Mouse (Mus musculus) ES-Bruce4 (cell line): ENCODE measurements around the gene Nelfcd.

Experiments
- CTCF ChIP-seq: IDR thresholded peaks from one replicate; pipeline ENCODE4 v1.8.1; 2011; ENCODE audit warnings: low read depth, low read length
- EP300 ChIP-seq: IDR thresholded peaks from 2 replicates; pipeline ENCODE4 v1.6.1; 2011; ENCODE audit warnings: low read depth, low read length; ENCODE audit not compliant: insufficient read depth
- POLR2A ChIP-seq: IDR thresholded peaks from one replicate; pipeline ENCODE4 v1.8.1; 2011; ENCODE audit warnings: low read length; ENCODE audit not compliant: insufficient read depth

DNA sequence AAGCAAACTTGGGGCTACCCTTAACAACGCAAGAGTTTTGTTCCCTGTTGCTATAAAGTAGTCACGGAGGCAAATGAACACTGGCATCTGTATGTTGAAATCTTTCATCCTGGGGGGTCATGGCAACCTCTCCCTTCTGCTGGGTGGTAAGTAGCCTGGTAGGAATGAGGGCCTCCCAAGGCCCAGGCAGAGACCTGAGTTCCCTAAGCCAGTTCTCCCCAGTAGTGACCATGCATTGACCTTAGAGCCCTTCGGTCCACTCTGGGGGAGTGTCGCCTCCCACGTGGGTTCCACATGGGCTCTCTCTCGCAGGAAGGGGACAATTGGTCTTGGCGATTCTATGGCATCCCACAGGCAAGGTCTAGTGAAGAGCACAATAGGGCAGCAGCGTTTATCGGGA, 24.4 kb downstream of the Nelfcd start:
- no peak for TF ChIP-seq CTCF
- no peak for TF ChIP-seq EP300
- no peak for TF ChIP-seq POLR2A
